Mouse (Mus musculus) WW6 (cell line): Measurements from ENCODE around the gene Nos2.
A peak's percentile ranks its signal among the peaks of the same experiment; 100 is the strongest.

Experiments used
- DNase-seq: peaks from one replicate; pipeline ENCODE4 v3.0.0-alpha.2; 2013; ENCODE audit warnings: low read depth, low spot score

Gene Nos2

GRCm38 (mm10) chr11:78920411-78920939 lies at the start of gene Nos2:
TSS of gene Nos2 (plus strand) at chr11:78920787.
- DNase-seq, result no peak

- no peak for DNase-seq
Observed at GRCm38 (mm10) chr11:78870891-78871290, 49.7 kb upstream of the Nos2 start.

GRCm38 (mm10) chr11:78872782-78873181 lies 47.8 kb upstream of the Nos2 start:
- no peak for DNase-seq

- DNase-seq, result no peak
Observed at GRCm38 (mm10) chr11:78879727-78880126, 40.9 kb upstream of the Nos2 start.

GRCm38 (mm10) chr11:78886693-78887092 lies 33.9 kb upstream of the Nos2 start:
- no peak for DNase-seq

- no peak for DNase-seq
Observed at GRCm38 (mm10) chr11:78887102-78887971, 33.2 kb upstream of the Nos2 start.

GRCm38 (mm10) chr11:78889156-78889555 lies 31.4 kb upstream of the Nos2 start:
- no peak for DNase-seq

- peak; percentile 65 for DNase-seq
Observed at GRCm38 (mm10) chr11:78896357-78897123, 24.0 kb upstream of the Nos2 start.

- DNase-seq, result no peak
Observed at GRCm38 (mm10) chr11:78915473-78915872, 5.1 kb upstream of the Nos2 start.

- DNase-seq, result no peak
Observed at GRCm38 (mm10) chr11:78916410-78916809, 4.2 kb upstream of the Nos2 start.

- DNase-seq, result no peak
Observed at GRCm38 (mm10) chr11:78919745-78920144, 842 bp upstream of the Nos2 start.

GRCm38 (mm10) chr11:78922678-78923407 lies 2.3 kb downstream of the Nos2 start:
- DNase-seq, result peak; percentile 22

GRCm38 (mm10) chr11:78924111-78924510 lies 3.5 kb downstream of the Nos2 start:
- DNase-seq, result no peak

- peak; percentile 18 for DNase-seq
Observed at GRCm38 (mm10) chr11:78924916-78925315, 4.3 kb downstream of the Nos2 start.

GRCm38 (mm10) chr11:78929345-78929744 lies 8.8 kb downstream of the Nos2 start:
- DNase-seq, result no peak

GRCm38 (mm10) chr11:78934307-78934706 lies 13.7 kb downstream of the Nos2 start:
- DNase-seq, result no peak

GRCm38 (mm10) chr11:78934727-78935126 lies 14.1 kb downstream of the Nos2 start:
- no peak for DNase-seq

GRCm38 (mm10) chr11:78935178-78935577 lies 14.6 kb downstream of the Nos2 start:
- no peak for DNase-seq

- no peak for DNase-seq
Observed at GRCm38 (mm10) chr11:78943083-78943482, 22.5 kb downstream of the Nos2 start.

- DNase-seq, result no peak
Observed at GRCm38 (mm10) chr11:78950365-78950764, 29.8 kb downstream of the Nos2 start.

- peak; percentile 67 for DNase-seq
Observed at GRCm38 (mm10) chr11:78952467-78952866, 31.9 kb downstream of the Nos2 start.

- DNase-seq, result peak; percentile 72
Observed at GRCm38 (mm10) chr11:78956260-78956659, 35.7 kb downstream of the Nos2 start.
